Mouse (Mus musculus): Measurements from ENCODE around the gene Hspb9. TPM values are rescaled to one million over a fixed set of nuclear protein-coding genes. Genes with fewer than 3 reads are reported as not detected.

Hspb9 gene
- polyA plus RNA-seq (2017; shearing (Covaris generic)), result not detected

DNA sequence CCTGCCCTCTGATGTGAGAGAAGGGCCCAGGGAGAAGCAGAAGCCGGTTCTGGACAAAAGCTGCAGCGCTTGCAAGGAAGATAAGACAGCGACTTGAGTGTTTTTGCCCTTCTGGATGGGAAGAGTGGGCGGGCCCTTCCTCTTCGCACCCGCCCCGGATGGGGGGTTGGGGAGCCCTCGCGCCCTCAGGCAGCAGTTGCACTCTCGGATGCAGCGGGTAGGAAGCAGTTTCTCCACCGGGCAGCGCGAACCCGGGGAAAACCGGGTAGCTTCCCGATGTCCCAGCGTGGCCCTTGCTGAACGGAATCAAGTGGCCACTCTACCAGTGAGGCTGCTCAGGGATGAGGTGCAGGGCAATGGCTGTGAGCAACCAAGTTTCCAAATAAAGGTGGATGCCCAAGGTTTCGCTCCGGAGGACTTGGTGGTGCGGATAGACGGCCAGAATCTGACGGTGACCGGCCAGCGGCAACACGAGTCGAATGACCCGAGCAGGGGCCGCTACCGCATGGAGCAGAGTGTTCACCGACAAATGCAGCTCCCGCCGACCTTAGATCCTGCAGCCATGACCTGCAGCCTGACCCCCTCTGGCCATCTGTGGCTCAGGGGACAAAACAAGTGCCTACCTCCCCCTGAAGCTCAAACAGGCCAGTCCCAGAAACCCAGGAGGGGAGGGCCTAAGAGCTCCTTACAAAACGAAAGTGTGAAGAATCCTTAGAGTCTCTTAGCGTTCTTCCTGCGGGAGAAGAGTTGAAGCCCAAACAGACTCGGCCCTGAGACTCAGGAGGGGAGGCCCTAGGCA, at the start of gene Hspb9:
TSS of gene Hspb9 (plus strand) at position 116 of the 799 bp plus-strand sequence.

DNA sequence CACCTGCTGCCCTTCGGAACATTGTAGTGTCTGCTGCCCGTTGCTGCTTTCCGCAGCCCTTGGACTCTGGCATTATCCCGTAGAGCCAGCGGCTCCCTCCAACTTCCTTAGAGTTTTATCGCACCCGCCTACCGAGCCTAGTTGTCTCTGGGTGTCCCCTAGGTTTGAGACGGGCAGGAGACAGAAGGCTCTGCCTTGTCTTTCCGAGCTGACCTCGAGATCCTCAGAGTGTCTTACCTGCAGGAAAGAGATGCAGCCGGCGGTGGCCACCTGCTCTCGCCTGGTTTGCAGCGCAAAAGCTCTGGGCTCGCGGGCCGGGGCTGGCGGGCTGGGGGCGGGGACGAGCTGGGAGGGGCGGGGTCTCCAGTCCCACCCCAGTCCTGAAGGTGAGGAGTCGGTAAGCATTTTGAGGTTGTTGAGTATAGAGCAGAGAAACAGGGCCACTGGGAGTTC, 21.5 kb upstream of the Hspb9 start, which contains the start of gene Zfp385c:
TSS of gene Zfp385c (minus strand) at position 292 of the 453 bp plus-strand sequence.

DNA sequence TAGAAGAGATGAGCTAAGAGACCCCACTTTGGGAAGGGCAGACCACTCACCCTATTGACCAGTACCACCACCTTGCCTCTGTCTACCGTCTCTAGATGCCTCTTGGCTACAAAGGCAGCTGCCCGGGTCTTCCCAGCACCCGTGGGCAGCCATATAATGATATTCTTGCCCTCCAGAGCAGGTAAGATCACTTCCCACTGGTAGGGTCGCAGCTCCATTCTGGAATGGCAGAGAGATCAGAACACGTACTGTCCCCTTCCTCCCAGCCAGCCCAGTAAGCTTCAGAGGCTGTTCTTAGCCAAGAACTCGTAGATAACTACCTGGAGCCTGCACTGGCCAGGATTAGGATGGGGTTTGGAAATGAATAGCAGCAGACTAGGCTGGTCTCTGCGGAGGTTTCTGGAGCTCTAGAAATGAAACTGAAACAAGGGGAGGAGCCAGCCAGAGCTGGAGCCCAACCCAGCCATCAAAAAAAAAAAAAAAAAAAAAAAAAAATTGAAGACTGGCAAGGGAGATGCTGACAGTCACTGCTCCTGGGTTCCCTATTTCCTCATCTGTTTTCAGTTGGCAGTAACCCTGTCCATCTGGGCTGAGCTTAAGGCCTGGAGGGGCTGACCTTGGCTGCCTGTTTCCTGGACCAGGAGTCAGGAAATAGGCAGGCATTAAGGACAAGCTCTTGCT, 9.7 kb upstream of the Hspb9 start, which contains the start of gene Dhx58:
TSS of gene Dhx58 (minus strand) at position 421 of the 681 bp plus-strand sequence.

DNA sequence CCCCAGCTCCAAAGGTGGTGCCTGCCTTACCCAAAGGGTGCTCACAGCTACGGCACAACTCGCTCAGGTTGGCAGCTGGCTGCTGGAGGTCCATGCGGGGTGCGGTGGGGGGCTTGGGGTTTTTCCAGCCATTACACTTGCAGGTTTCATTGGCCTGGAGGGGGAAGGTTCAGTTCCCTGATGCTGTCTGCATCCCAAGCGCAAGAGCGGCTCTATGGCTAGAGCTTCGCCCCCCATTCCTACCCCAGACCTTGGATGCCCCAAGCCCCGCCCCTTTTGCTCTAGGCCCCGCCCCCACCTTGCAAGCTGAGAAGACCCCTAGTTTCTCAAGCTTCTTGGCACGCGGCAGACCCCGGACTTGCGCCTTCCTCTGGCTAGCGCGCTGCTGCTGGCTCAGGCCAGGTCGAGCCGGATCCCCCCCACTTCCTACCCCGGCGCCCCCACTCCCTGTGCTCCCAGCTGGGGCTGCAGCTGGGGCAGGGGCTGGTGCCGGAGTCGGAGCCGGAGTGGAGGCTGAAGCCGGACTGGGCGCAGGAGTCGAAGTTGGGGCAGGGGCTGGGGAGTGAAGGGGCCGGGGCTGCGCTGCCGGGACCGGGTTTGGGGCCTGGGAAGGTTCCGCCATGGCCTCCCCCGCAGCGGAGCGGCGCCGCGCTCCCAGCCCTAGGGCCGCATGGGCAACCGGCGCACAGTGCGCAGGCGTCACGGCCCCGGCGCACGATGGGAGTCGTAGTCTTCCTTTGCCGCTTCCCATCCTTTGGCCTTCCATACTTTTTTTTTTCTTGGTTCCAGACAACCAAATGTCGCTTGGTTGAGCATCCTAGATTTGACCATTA, 1.7 kb upstream of the Hspb9 start, which contains the start of gene Kat2a:
TSS of gene Kat2a (minus strand) at position 683 of the 833 bp plus-strand sequence.

DNA sequence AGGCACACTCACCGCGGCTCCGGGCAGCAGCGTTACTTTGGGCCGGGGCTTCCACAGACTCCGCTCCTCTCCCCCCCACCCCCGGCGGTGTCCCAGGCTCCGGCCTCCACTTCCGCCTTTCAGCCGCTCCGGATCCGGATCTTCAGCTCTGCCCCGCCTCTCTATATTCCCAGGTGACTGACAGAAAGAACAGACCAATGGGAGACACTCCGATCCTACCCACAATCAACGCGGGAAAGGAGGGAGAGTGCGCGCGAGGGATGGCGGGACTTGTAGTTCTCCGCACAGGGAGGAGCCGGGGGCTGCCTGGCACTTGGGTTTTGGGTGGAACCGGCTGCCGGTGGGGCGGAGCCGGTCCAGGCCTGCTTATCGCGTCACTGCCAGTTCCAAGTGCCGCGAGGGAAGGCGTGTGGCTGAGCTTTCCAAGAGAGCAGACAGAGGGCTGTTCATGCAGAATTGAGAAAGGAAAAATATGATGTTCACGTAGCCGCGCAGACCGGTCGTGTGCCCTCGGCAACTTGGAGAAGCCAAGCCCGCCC, 24.5 kb downstream of the Hspb9 start, which contains the start of gene Rab5c:
TSS of gene Rab5c (minus strand) at position 150 of the 539 bp plus-strand sequence.

DNA sequence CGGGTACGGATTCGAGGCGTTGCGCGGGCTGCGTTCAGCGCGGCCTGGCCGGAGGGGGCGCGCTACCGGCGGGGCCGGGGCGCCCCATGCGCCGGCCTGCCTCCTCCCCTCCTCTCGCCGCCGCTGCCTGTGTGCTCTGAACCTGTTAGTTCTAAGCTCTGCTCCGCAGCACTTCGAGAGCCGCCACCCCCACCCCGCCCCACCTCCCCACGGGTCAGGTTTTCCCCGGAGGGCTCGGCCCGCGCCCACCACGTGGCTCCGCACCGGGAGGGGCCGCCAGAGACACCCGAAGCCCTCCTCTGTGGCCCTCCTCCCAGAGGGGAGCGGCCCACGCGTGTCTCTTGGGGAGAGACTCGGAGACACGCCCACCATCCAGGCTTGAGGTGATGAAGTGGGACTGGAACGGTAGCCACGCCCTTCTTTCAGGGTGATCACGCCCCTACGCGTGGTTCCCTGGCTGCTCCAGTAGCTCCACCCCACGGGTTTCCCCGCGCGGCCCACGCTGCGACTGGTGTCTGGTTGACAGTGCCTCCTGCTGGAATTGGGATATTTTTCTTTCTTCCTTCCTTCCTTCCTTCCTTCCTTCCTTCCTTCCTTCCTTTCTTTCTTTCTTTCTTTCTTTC, 46.1 kb downstream of the Hspb9 start, which contains the start of gene Kcnh4:
TSS of gene Kcnh4 (minus strand) at position 332 of the 623 bp plus-strand sequence.

DNA sequence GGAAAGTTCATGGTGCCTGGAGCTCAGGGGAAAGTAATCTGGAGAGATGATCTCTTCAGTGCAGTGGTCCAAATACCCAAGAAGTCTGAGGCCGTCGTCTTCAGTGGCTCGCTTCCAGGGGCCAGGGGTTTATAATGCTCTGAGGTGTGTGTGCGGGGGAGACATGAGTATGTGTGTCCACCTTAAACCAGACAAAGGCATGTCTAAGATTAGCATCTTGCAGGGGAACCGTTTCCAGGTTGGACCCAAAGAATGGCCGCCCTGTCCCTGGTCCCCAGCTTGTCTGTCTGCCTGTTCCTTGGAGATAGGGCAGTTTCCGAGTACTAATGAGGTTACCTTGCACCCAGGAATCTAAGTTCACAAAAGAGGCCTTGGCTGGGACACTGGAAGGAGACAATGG, 49.2 kb downstream of the Hspb9 start, which contains the start of gene Hcrt:
TSS of gene Hcrt (minus strand) at position 101 of the 400 bp plus-strand sequence.

Other genes starting within 250 kb of the Hspb9 start
- 6.8 TPM for gene Klhl11, start 241.1 kb upstream of the Hspb9 start, polyA plus RNA-seq (2017; shearing (Covaris generic))
- gene Acly, start 185.8 kb upstream of the Hspb9 start, polyA plus RNA-seq (2017; shearing (Covaris generic)), result 187 TPM
- gene Ttc25, start 168.2 kb upstream of the Hspb9 start, polyA plus RNA-seq (2017; shearing (Covaris generic)), result 0.14 TPM
- 118 TPM for gene Cnp, start 138.9 kb upstream of the Hspb9 start, polyA plus RNA-seq (2017; shearing (Covaris generic))
- 13.1 TPM for gene Nkiras2, start 94.6 kb upstream of the Hspb9 start, polyA plus RNA-seq (2017; shearing (Covaris generic))
- 444 TPM for gene Dnajc7, start 93.7 kb upstream of the Hspb9 start, polyA plus RNA-seq (2017; shearing (Covaris generic))
- not detected for gene Zfp385c, start 21.4 kb upstream of the Hspb9 start, polyA plus RNA-seq (2017; shearing (Covaris generic))
- 13.8 TPM for gene Dhx58, start 9.6 kb upstream of the Hspb9 start, polyA plus RNA-seq (2017; shearing (Covaris generic))
- gene Kat2a, start 1.4 kb upstream of the Hspb9 start, polyA plus RNA-seq (2017; shearing (Covaris generic)), result 40.1 TPM
- gene Rab5c, start 24.4 kb downstream of the Hspb9 start, polyA plus RNA-seq (2017; shearing (Covaris generic)), result 39.9 TPM
- gene Kcnh4, start 46.1 kb downstream of the Hspb9 start, polyA plus RNA-seq (2017; shearing (Covaris generic)), result not detected
- gene Hcrt, start 49.1 kb downstream of the Hspb9 start, polyA plus RNA-seq (2017; shearing (Covaris generic)), result not detected
- 2.7 TPM for gene Ghdc, start 57.1 kb downstream of the Hspb9 start, polyA plus RNA-seq (2017; shearing (Covaris generic))
- gene Stat5b, start 136.9 kb downstream of the Hspb9 start, polyA plus RNA-seq (2017; shearing (Covaris generic)), result 293 TPM
- gene Stat5a, start 145.5 kb downstream of the Hspb9 start, polyA plus RNA-seq (2017; shearing (Covaris generic)), result 161 TPM
- gene Stat3, start 225.7 kb downstream of the Hspb9 start, polyA plus RNA-seq (2017; shearing (Covaris generic)), result 338 TPM